In the genomic region with DNA sequence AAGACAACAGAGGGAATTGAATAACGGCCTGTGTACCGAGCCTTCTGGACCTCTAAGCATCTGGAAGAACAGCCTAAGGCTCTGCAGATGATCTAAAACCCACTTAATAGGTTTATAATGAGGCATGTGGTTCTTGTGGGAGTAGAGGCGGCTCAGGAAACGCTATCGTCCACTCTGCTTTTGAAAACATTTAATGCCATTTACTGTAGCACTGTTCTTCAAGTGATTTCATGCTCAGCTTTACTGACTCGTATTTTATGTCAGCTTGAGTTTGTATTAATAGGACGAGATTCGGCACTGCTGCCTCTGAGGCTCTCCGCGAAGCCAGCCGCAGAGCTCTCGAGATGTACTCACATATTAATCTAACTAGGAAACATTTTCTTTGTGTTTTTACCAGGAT, we compare ENCODE assay signal across 9 mouse cellular contexts.
DNase-seq lines count a peak whose midpoint lies in the region; ATAC-seq and TF ChIP-seq lines count a peak whose summit lies in the region.
"Had no signal": no experiment of that assay in that cellular context is flagged by ENCODE, and none has a peak within 500 bp of the region (broad histone marks: within the 10 kb centered on the region; RNA-seq: fewer than 3 reads in every experiment).

No protein-coding gene starts in this region.

- H3K9ac ChIP-seq in heart, embryonic 13.5 days, result no peak overlapping the region
- no peak overlapping the region for H3K9ac ChIP-seq in intestine, embryonic 14.5 days (ENCODE audit: low read length)
- H3K9ac ChIP-seq in neural tube, embryonic 11.5 days (ENCODE audit: low read length), result no peak overlapping the region

- WGBS in heart, embryonic 13.5 days, result 34% methylated on average over 12 of the region's 12 CpGs
- 7% methylated on average over 12 of the region's 12 CpGs for WGBS in intestine, embryonic 14.5 days
- WGBS in neural tube, embryonic 11.5 days, result 46% methylated on average over 12 of the region's 12 CpGs
- WGBS in thymus, adult 2 months, result 88% methylated on average over 12 of the region's 12 CpGs

- H3K4me3 ChIP-seq in heart, embryonic 13.5 days, result peak overlapping the region; percentile 11; the same call in 1 of the 2 replicates
- no peak overlapping the region for H3K4me3 ChIP-seq in intestine, embryonic 14.5 days (ENCODE audit: low read depth, low read length)
- H3K4me3 ChIP-seq in neural tube, embryonic 11.5 days (ENCODE audit: low read depth, low read length), result no peak overlapping the region
- no peak overlapping the region for H3K4me3 ChIP-seq in thymus, adult 2 months (ENCODE audit: control insufficient read depth, insufficient read depth, low read length)

- ATAC-seq in heart, embryonic 13.5 days (ENCODE audit: extremely low read depth, insufficient number of reproducible peaks, low FRiP score, low TSS enrichment), result no peak
- 0 out of 2 replicates have a peak, but pooled peaks have one; percentile 22 for ATAC-seq in intestine, embryonic 14.5 days (replicated peaks; ENCODE audit: low FRiP score, low TSS enrichment, low read depth)
- ATAC-seq in neural tube, embryonic 11.5 days (ENCODE audit: insufficient read depth, low FRiP score, low TSS enrichment), result no peak; the same call in 1 of the 2 replicates

- H3K9me3 ChIP-seq in heart, embryonic 13.5 days, result no peaks in the 10 kb centered on the region
- H3K9me3 ChIP-seq in intestine, embryonic 14.5 days (ENCODE audit: control insufficient read depth, low read length), result no peaks in the 10 kb centered on the region
- no peaks in the 10 kb centered on the region for H3K9me3 ChIP-seq in neural tube, embryonic 11.5 days (ENCODE audit: control insufficient read depth, low read length)

- no peaks in the 10 kb centered on the region for H3K27me3 ChIP-seq in heart, embryonic 13.5 days (replicated peaks)
- H3K27me3 ChIP-seq in intestine, embryonic 14.5 days (replicated peaks; ENCODE audit: control insufficient read depth, insufficient read depth, low read length), result no peaks in the 10 kb centered on the region
- H3K27me3 ChIP-seq in neural tube, embryonic 11.5 days (ENCODE audit: control insufficient read depth, insufficient read depth, low read length), result no peaks in the 10 kb centered on the region
- H3K27me3 ChIP-seq in thymus, adult 2 months (ENCODE audit: control insufficient read depth, insufficient read depth, low read length), result no peaks in the 10 kb centered on the region

- peak overlapping the region; percentile 82 for H3K27ac ChIP-seq in heart, embryonic 13.5 days (replicated peaks)
- H3K27ac ChIP-seq in intestine, embryonic 14.5 days (ENCODE audit: low read depth), result peak overlapping the region; percentile 33; the same call in 1 of the 2 replicates
- peak overlapping the region; percentile 44; the same call in 1 of the 2 replicates for H3K27ac ChIP-seq in neural tube, embryonic 11.5 days (ENCODE audit: low read depth, low read length)
- H3K27ac ChIP-seq in thymus, adult 2 months (ENCODE audit: control insufficient read depth, insufficient read depth, low read length), result no peak overlapping the region

- TF ChIP-seq CTCF in thymus, adult 2 months (IDR thresholded peaks at IDR 0.05; ENCODE audit: borderline replicate concordance, control insufficient read depth, extremely low read depth, insufficient read depth, low read length, poor library complexity), result no peak

- intact Hi-C loops in left cerebral cortex, postnatal 14 days (cut with DNase I), result no loop called here

- TF ChIP-seq POLR2A in thymus, adult 2 months (IDR thresholded peaks at IDR 0.05; ENCODE audit: control insufficient read depth, extremely low read depth, insufficient read depth, low read length, poor library complexity), result no peak

- peaks cover 36% of the 10 kb centered on the region for H3K4me1 ChIP-seq in heart, embryonic 13.5 days
- H3K4me1 ChIP-seq in intestine, embryonic 14.5 days (replicated peaks; ENCODE audit: control insufficient read depth, insufficient read depth, low read length), result peaks cover 18% of the 10 kb centered on the region
- peaks cover 4% of the 10 kb centered on the region; the same call in 1 of the 2 replicates for H3K4me1 ChIP-seq in neural tube, embryonic 11.5 days (ENCODE audit: control insufficient read depth, insufficient read depth, low read length)
- no peaks in the 10 kb centered on the region for H3K4me1 ChIP-seq in thymus, adult 2 months (replicated peaks; ENCODE audit: control insufficient read depth, insufficient read depth, low read length)

- DNase-seq in heart, postnatal 4 days, result no peak
- peak; percentile 5 for DNase-seq in embryo, embryonic 11.5 days (ENCODE audit: low read depth, low spot score)
- DNase-seq in intestine, embryonic 14.5 days (ENCODE audit: low spot score), result peak; percentile 63
- DNase-seq in neural tube, embryonic 11.5 days (ENCODE audit: low spot score), result no peak
- no peak for DNase-seq in testis, postnatal 10 days (ENCODE audit: low spot score)
- DNase-seq in left cerebral cortex, postnatal 14 days (ENCODE audit: low spot score in 2 of 2), result no peak
- no peak for DNase-seq in thymus, adult 2 months
- DNase-seq: gastrocnemius, postnatal 25 days had no signal

- H3K4me2 ChIP-seq in heart, embryonic 13.5 days, result peak overlapping the region; percentile 53
- H3K4me2 ChIP-seq in intestine, embryonic 14.5 days (ENCODE audit: low read length), result peak overlapping the region; percentile 27
- no peak overlapping the region for H3K4me2 ChIP-seq in neural tube, embryonic 11.5 days (ENCODE audit: low read depth)

- no peaks in the 10 kb centered on the region for H3K36me3 ChIP-seq in heart, embryonic 13.5 days
- H3K36me3 ChIP-seq in intestine, embryonic 14.5 days (ENCODE audit: control insufficient read depth, insufficient read depth, low read length), result no peaks in the 10 kb centered on the region
- no peaks in the 10 kb centered on the region for H3K36me3 ChIP-seq in neural tube, embryonic 11.5 days (ENCODE audit: control insufficient read depth, insufficient read depth, low read length)
- no peaks in the 10 kb centered on the region for H3K36me3 ChIP-seq in thymus, adult 2 months (ENCODE audit: control insufficient read depth, insufficient read depth, low read length)

Comparison
In these comparisons a context has a peak if more than half of its experiments do, and no peak if none do; other contexts are left out.
1. DNase-seq: peak in embryo, embryonic 11.5 days (single experiment) and intestine, embryonic 14.5 days (single experiment); none in heart, postnatal 4 days (single experiment), neural tube, embryonic 11.5 days (single experiment), testis, postnatal 10 days (single experiment), left cerebral cortex, postnatal 14 days (0 of 2) and thymus, adult 2 months (single experiment).